Mouse (Mus musculus) liver, postnatal 0 days (tissue): Measurements from ENCODE around the gene Igf2bp3.

Experiments
- CTCF ChIP-seq: sonication (generic); IDR thresholded peaks from 2 replicates; pipeline ENCODE4 v1.5.1; 2016; ENCODE audit warnings: antibody characterized with exemption, low read depth
- EP300 ChIP-seq: IDR thresholded peaks from 2 replicates; pipeline ENCODE4 v1.6.1; 2016; ENCODE audit warnings: antibody characterized with exemption, low read depth, mild to moderate bottlenecking

DNA sequence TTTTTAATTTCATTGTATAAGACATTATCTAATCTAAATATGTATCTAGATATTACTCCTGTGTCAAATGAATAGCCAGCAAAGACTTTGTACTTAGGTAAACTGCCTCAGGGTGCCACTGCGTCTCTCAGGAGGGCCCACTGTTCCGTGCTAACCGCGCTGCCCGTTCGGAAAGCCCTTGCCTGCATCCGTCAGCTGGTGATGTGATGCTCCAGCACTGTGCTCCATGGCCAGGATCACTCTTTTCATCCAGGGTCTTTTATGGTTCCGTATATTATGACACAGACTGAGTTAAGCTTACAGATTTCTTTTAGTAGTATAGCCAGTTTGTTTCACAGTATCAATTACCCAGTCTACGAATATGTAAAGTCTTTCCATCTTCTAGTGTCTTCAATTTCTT is 82.9 kb downstream of the Igf2bp3 start:
- no peak for TF ChIP-seq CTCF
- no peak for TF ChIP-seq EP300
